Mouse (Mus musculus) brain, embryonic 14.5 days (tissue): ENCODE data around the gene Frzb.

Experiments used
- CTCF ChIP-seq: fragments of 200-500 bp; IDR thresholded peaks from 2 replicates; pipeline ENCODE4 v1.5.1; 2012; ENCODE audit warnings: inconsistent platforms, mild to moderate bottlenecking, moderate library complexity, borderline replicate concordance; ENCODE audit not compliant: insufficient read depth, insufficient read length; ENCODE audit errors: extremely low read depth
- POLR2A ChIP-seq: fragments of 200-500 bp; IDR thresholded peaks from 2 replicates; pipeline ENCODE4 v1.6.1; 2012; ENCODE audit warnings: mild to moderate bottlenecking, inconsistent platforms, borderline replicate concordance; ENCODE audit not compliant: poor library complexity, insufficient read depth, insufficient read length, severe bottlenecking; ENCODE audit errors: extremely low read depth

GRCm38 (mm10) chr2:80396864-80397263 is 50.6 kb downstream of the Frzb start:
- no peak for TF ChIP-seq CTCF
- TF ChIP-seq POLR2A = no peak
